Mouse (Mus musculus) retina, adult 2 months (tissue): ENCODE results near the gene Olfr449.

Source experiments
- DNase-seq: peaks from one replicate; pipeline ENCODE4 v3.0.0-alpha.2; 2012; ENCODE audit warnings: low read depth, low spot score

Olfr449 gene

GRCm38 (mm10) chr6:42834084-42834483 lies at the start of gene Olfr449:
Gene Olfr449 (plus strand): TSS chr6:42834384.
- no peak for DNase-seq

DNA sequence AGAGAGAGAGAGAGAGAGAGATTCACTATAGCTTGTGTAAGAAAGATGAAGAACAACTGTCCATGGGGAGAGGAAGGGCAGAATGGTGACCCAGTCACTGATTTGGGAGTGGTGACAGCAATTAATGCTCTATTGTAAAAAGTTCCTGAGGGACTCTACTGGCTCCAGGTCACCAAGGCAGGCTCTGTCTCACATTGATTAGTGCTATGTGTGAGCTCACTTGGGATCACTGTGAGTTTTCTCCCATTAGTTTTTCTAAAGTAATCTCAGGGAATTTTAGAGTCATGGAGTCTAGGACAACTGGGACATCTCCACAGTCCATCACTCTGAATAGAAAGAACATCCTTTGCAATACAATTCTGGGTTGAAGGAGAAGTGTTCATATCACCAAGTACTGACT lies 49.4 kb upstream of the Olfr449 start, which contains the start of gene Olfr452:
Gene Olfr452, plus strand, starts transcription at position 301 of the 400 bp plus-strand sequence.
- DNase-seq = no peak

DNA sequence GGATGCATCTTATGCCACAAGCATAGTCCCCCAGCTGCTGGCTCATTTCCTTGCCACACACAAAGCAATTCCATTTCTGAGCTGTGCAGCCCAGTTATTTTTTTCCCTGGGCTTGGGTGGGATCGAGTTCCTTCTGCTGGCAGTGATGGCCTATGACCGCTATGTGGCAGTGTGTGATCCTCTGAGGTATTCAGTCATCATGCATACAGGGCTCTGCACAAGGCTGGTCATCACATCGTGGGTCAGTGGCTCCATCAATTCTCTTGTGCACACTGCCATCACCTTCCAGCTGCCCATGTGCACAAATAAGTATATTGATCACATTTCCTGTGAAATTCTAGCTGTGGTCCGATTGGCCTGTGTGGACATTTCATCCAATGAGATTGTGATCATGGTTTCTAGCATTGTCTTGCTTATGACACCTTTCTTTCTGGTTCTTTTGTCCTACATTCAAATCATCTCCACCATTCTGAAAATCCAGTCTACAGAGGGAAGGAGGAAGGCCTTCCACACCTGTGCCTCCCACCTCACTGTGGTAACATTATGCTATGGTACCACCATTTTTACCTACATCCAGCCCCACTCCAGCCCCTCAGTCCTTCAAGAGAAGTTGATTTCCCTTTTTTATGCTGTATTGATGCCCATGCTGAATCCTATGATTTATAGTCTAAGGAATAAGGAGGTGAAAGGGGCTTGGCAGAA lies 43.8 kb upstream of the Olfr449 start:
- DNase-seq = no peak

DNA sequence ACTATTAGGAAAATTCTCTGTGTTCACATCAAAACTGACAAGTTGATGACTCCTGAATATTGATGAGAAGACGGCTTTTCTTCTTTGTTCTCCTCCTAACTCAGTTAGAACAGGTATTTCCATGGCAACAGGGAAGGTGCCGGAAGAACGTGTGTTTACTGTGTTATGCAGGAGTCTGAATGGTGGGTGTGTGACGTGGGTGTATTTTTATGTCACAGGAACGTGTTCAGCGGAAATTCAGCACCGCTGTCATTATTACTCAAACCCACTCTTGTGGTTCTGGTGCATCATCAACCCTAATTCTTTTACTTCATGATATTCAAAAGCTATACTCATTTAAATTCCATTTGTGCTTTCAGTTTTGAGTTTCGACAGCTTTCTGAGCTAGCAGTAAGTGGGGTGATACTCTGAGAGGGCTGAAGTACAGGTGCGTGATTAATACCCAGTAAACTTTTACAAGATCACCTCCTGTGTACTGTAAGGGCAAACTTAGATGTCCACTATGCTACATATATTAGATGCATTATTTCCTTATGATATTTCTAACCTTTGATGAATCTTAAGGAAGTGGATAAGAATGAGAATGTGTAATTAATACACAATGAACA lies 43.1 kb upstream of the Olfr449 start:
- DNase-seq = no peak

GRCm38 (mm10) chr6:42794982-42795381 lies 39.2 kb upstream of the Olfr449 start:
- DNase-seq = no peak

GRCm38 (mm10) chr6:42811639-42812038 lies 22.5 kb upstream of the Olfr449 start, which contains the start of gene Olfr450:
Gene Olfr450 (plus strand): TSS chr6:42811939.
- DNase-seq = no peak

DNA sequence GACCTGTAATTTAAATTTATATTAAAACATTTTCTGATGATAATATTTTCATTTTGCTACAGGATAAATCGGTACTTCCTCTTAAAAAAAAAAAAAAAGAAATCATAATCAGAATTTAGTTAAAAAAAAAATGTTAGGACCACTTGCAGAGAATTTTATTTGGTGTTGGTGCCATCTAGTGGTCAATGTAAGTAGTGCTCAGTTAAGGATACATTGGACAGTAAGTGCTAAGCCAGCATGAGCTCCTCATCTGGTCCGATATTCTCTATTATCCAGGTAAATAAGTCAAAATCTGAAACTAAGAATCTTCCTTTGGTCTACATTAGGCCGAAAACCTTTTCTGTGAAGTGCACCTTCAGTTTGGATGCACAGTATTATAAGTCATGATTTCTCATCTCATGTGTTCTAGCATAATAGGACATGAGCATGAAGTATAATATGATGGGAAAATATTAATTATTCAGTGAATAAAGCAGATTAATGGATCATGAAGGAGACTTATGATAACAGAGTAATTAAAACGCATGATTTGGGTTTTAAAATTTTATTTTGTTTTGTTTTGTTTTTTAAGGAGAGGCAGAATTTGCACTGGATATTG lies 26.1 kb downstream of the Olfr449 start:
- peak; percentile 13 for DNase-seq

DNA sequence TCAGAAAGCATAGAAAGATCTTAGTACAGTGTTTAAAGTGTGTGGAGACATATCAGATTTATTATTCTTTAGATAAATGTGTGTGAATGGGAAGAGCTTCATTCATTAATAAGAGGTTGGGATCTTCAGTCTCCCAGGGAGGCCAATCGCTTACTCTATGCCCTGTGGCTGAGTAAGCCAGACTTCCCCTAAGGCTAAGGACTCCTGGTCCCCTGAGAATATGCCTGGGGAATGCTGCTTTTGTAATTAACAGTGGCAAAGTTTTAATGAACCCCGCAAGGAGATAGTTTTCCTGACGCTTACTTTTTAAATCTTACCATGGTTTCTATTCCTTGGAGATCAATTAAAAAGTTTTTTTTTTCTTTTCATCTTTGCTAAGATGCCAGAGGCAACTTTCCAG lies 35.5 kb downstream of the Olfr449 start:
- DNase-seq = no peak

DNA sequence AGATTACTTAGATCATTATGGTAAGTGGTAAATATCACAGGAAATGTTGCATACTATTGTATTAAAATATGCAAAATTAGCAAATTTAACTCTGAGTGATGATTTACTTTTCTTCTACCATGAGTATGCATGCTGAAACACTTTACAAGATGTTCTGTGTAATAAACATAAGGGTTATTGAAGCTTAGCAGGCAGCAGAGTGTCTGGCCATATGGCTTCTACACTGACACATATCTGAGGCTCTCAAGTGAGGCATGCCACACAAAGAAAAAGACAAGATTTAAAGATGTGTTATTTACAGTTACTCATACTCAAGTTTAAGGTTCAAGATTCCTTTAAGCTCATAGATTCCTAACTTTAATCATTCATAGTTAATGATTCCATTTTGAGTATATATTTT lies 42.1 kb downstream of the Olfr449 start:
- no peak for DNase-seq
